8 mouse cellular contexts compared by ENCODE assay signal in genomic region chr5:93282446-93283107, GRCm38 (mm10). TPM values are rescaled to one million over a fixed set of nuclear protein-coding genes. Genes with fewer than 3 reads are reported as not detected.
DNase-seq lines count a peak whose midpoint lies in the region; ATAC-seq and TF ChIP-seq lines count a peak whose summit lies in the region.

No protein-coding gene starts in this region.

- no peaks in the 10 kb centered on the region for H3K9me3 ChIP-seq in embryonic facial prominence, embryonic 11.5 days (replicated peaks; ENCODE audit: control insufficient read depth, low read length)
- no peaks in the 10 kb centered on the region for H3K9me3 ChIP-seq in intestine, postnatal 0 days (ENCODE audit: control insufficient read depth)
- H3K9me3 ChIP-seq in forebrain, embryonic 13.5 days (replicated peaks) = no peaks in the 10 kb centered on the region

- H3K27me3 ChIP-seq in embryonic facial prominence, embryonic 11.5 days (ENCODE audit: control insufficient read depth, insufficient read depth, low read length) = no peaks in the 10 kb centered on the region
- no peaks in the 10 kb centered on the region for H3K27me3 ChIP-seq in intestine, postnatal 0 days (replicated peaks; ENCODE audit: control insufficient read depth, insufficient read depth, low read length)
- no peaks in the 10 kb centered on the region for H3K27me3 ChIP-seq in cerebellum, adult 2 months (ENCODE audit: control insufficient read depth, insufficient read depth, low read length)
- no peaks in the 10 kb centered on the region for H3K27me3 ChIP-seq in forebrain, embryonic 13.5 days

- no peak for ATAC-seq in embryonic facial prominence, embryonic 11.5 days (replicated peaks; ENCODE audit: insufficient number of reproducible peaks, low FRiP score, low TSS enrichment, low read depth)
- peak; percentile 72 for ATAC-seq in intestine, postnatal 0 days
- ATAC-seq in forebrain, embryonic 13.5 days = no peak
- no peak for ATAC-seq in activated CD4-positive, CD25-positive, alpha-beta regulatory T cell, adult 4 months

- no peaks in the 10 kb centered on the region for H3K36me3 ChIP-seq in embryonic facial prominence, embryonic 11.5 days (replicated peaks; ENCODE audit: control insufficient read depth, insufficient read depth, low read depth, low read length)
- H3K36me3 ChIP-seq in intestine, postnatal 0 days (ENCODE audit: control insufficient read depth, insufficient read depth) = peaks cover 5% of the 10 kb centered on the region
- H3K36me3 ChIP-seq in forebrain, embryonic 13.5 days (ENCODE audit: poor library complexity, severe bottlenecking) = peaks cover 13% of the 10 kb centered on the region

- no peak overlapping the region for H3K4me2 ChIP-seq in embryonic facial prominence, embryonic 11.5 days (ENCODE audit: low read depth, low read length)
- H3K4me2 ChIP-seq in intestine, postnatal 0 days (replicated peaks; ENCODE audit: low read depth) = no peak overlapping the region
- no peak overlapping the region for H3K4me2 ChIP-seq in forebrain, embryonic 13.5 days

- no peaks in the 10 kb centered on the region for H3K4me1 ChIP-seq in embryonic facial prominence, embryonic 11.5 days (ENCODE audit: control insufficient read depth, insufficient read depth, low read length)
- H3K4me1 ChIP-seq in intestine, postnatal 0 days (replicated peaks; ENCODE audit: control insufficient read depth, insufficient read depth, low read length) = no peaks in the 10 kb centered on the region
- H3K4me1 ChIP-seq in cerebellum, adult 2 months (ENCODE audit: control insufficient read depth, insufficient read depth, low read length) = no peaks in the 10 kb centered on the region
- H3K4me1 ChIP-seq in forebrain, embryonic 13.5 days = no peaks in the 10 kb centered on the region

- no peak for TF ChIP-seq POLR2A in cerebellum, adult 2 months (IDR thresholded peaks at IDR 0.05; ENCODE audit: borderline replicate concordance, insufficient read depth, low read length)

- no peak overlapping the region for H3K27ac ChIP-seq in embryonic facial prominence, embryonic 11.5 days (replicated peaks; ENCODE audit: low read depth, low read length)
- H3K27ac ChIP-seq in intestine, postnatal 0 days (ENCODE audit: low read depth, low read length) = no peak overlapping the region
- no peak overlapping the region for H3K27ac ChIP-seq in cerebellum, adult 2 months (ENCODE audit: insufficient read depth, low read length)
- H3K27ac ChIP-seq in forebrain, embryonic 13.5 days = no peak overlapping the region

- H3K9ac ChIP-seq in embryonic facial prominence, embryonic 11.5 days (replicated peaks; ENCODE audit: low read length) = no peak overlapping the region
- no peak overlapping the region for H3K9ac ChIP-seq in intestine, postnatal 0 days (ENCODE audit: low read depth, low read length)
- no peak overlapping the region for H3K9ac ChIP-seq in forebrain, embryonic 13.5 days

- no peak for TF ChIP-seq CTCF in intestine, postnatal 0 days (IDR thresholded peaks at IDR 0.05; ENCODE audit: low read depth)
- TF ChIP-seq CTCF in cerebellum, adult 2 months (IDR thresholded peaks at IDR 0.05; ENCODE audit: borderline replicate concordance, insufficient read depth, low read depth, low read length) = no peak

- peak; percentile 57 for DNase-seq in NIH3T3 (ENCODE audit: low read depth)
- DNase-seq in embryonic facial prominence, embryonic 11.5 days (ENCODE audit: low spot score) = peak; percentile 8
- DNase-seq in lung, postnatal 14 days = peak; percentile 59
- DNase-seq in layer of hippocampus, adult 11-12 months (ENCODE audit: low spot score) = no peak
- DNase-seq in cerebellum, adult 2 months = no peak

- no peak overlapping the region for H3K4me3 ChIP-seq in embryonic facial prominence, embryonic 11.5 days (ENCODE audit: low read depth, low read length)
- H3K4me3 ChIP-seq in intestine, postnatal 0 days (ENCODE audit: low read depth, low read length) = no peak overlapping the region
- H3K4me3 ChIP-seq in cerebellum, adult 2 months (replicated peaks; ENCODE audit: insufficient read depth, low read depth, low read length) = no peak overlapping the region
- H3K4me3 ChIP-seq in forebrain, embryonic 13.5 days = no peak overlapping the region

- 80% methylated on average over 14 of the region's 14 CpGs for WGBS in embryonic facial prominence, embryonic 11.5 days
- 56% methylated on average over 14 of the region's 14 CpGs for WGBS in intestine, postnatal 0 days
- WGBS in cerebellum, adult 2 months = 77% methylated on average over 14 of the region's 14 CpGs
- WGBS in forebrain, embryonic 13.5 days = 83% methylated on average over 14 of the region's 14 CpGs

RNA-seq across cellular contexts. Expression of gene Ccng2, which starts 15.5 kb away (rescaled TPM):
- 85.7 and 102 TPM in 2 replicates for polyA plus RNA-seq in embryonic facial prominence, embryonic 11.5 days (2014; fragmentation: Nextera tagmentation; extraction: Ambion mirVana)
- 28.0 and 34.5 TPM in 2 replicates for polyA plus RNA-seq in intestine, postnatal 0 days (2015; fragmentation: Nextera tagmentation; extraction: Ambion mirVana)
- 47.2 and 48.2 TPM in 2 replicates for polyA plus RNA-seq in cerebellum, adult 2 months (2012; rRNA removed)
- 130 and 141 TPM in 2 replicates for polyA plus RNA-seq in forebrain, embryonic 13.5 days (2015; fragmentation: Nextera tagmentation; extraction: Ambion mirVana)
- polyA plus RNA-seq in activated CD4-positive, CD25-positive, alpha-beta regulatory T cell, adult 4 months (2017; shearing (Covaris generic)) = 10 to 100 TPM; 35.7 to 37.0 TPM

Comparison
In these comparisons a context has a peak if more than half of its experiments do, and no peak if none do; other contexts are left out.
1. DNase-seq: peak in NIH3T3 (single experiment), embryonic facial prominence, embryonic 11.5 days (single experiment) and lung, postnatal 14 days (single experiment); none in layer of hippocampus, adult 11-12 months (single experiment) and cerebellum, adult 2 months (0 of 2).